Mouse (Mus musculus) kidney, embryonic 16.5 days (tissue): ENCODE data around the gene Top1. TPM values are rescaled to one million over a fixed set of nuclear protein-coding genes. Genes with fewer than 3 reads are reported as not detected.

Source experiments
- ATAC-seq: fragments of 200-750 bp; cut with Nextera tagmentation; 2 replicates; pipeline ENCODE4 v1.8.0; 2017; ENCODE audit warnings: moderate TSS enrichment; ENCODE audit not compliant: low FRiP score, low TSS enrichment
- H3K27ac ChIP-seq: fragments of 300-500 bp; sonication (generic); 2 replicates; pipeline ENCODE4 v1.5.1; 2014; ENCODE audit warnings: low read length
- H3K27me3 ChIP-seq: fragments of 300-500 bp; sonication (generic); 2 replicates; pipeline ENCODE4 v1.6.1; 2014; ENCODE audit warnings: low read length, control low read depth, mixed read lengths; ENCODE audit not compliant: insufficient read depth
- H3K36me3 ChIP-seq: fragments of 300-500 bp; sonication (generic); 2 replicates; pipeline ENCODE4 v1.6.1; 2014; ENCODE audit warnings: low read length, control low read depth, mixed read lengths; ENCODE audit not compliant: insufficient read depth
- H3K4me1 ChIP-seq: fragments of 300-500 bp; sonication (generic); 2 replicates; pipeline ENCODE4 v1.6.1; 2014; ENCODE audit warnings: low read length, control low read depth, mixed read lengths; ENCODE audit not compliant: insufficient read depth
- H3K4me2 ChIP-seq: fragments of 300-500 bp; sonication (generic); replicated peaks from 2 replicates; pipeline ENCODE4 v1.6.1; 2014; ENCODE audit warnings: low read depth, low read length
- H3K4me3 ChIP-seq: fragments of 300-500 bp; sonication (generic); 2 replicates; pipeline ENCODE4 v1.5.1; 2014; ENCODE audit warnings: mild to moderate bottlenecking, low read length
- H3K9ac ChIP-seq: fragments of 300-500 bp; sonication (generic); replicated peaks from 2 replicates; pipeline ENCODE4 v1.6.1; 2014; ENCODE audit warnings: low read length
- H3K9me3 ChIP-seq: fragments of 300-500 bp; sonication (generic); 2 replicates; pipeline ENCODE4 v1.6.1; 2016; ENCODE audit warnings: low read length, control low read depth
- WGBS: fragments of 180-500 bp; shearing (Covaris S2); extraction: QIAGEN DNeasy Blood & Tissue Kit; methylation state at CpG from one replicate; pipeline ENCODE4 v1.1.7; 2014; 5-methylcytosine and 5-hydroxymethylcytosine counted together
- polyA plus RNA-seq: library from polyadenylated mRNA; unstranded; fragments of >200 nt; fragmentation: Nextera tagmentation; extraction: Ambion mirVana; gene quantifications from 2 replicates; pipeline ENCODE4 v1.2.1, GENCODE M21; 2015

The Top1 gene
- polyA plus RNA-seq, 1 experiment from 2014 or later, result 67.7 TPM

DNA sequence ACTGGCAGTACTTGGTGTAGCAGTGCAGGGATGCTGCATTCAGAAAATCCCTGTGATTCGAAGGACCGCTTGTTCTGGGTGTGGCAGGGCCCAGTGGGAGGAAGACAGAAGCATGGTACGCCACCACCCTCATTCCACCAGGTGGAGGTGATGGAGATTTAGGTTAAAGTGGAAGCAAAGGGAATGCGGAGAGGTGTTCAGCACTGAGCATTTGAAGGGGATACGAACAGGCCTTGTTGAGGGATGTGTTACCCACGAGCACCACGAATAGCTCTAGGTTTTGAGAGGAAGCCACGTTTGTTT is 16.2 kb upstream of the Top1 start:
- no peak overlapping the region for H3K9ac ChIP-seq
- H3K4me1 ChIP-seq, result no peaks in the 10 kb centered on the region
- WGBS, result 93% methylated on average over 8 of the region's 8 CpGs
- H3K27me3 ChIP-seq, result no peaks in the 10 kb centered on the region
- ATAC-seq, result no peak
- H3K27ac ChIP-seq, result no peak overlapping the region
- H3K4me3 ChIP-seq, result no peak overlapping the region
- H3K36me3 ChIP-seq, result no peaks in the 10 kb centered on the region
- H3K9me3 ChIP-seq, result peaks cover 5% of the 10 kb centered on the region; the same call in 1 of the 2 replicates
- H3K4me2 ChIP-seq, result no peak overlapping the region

DNA sequence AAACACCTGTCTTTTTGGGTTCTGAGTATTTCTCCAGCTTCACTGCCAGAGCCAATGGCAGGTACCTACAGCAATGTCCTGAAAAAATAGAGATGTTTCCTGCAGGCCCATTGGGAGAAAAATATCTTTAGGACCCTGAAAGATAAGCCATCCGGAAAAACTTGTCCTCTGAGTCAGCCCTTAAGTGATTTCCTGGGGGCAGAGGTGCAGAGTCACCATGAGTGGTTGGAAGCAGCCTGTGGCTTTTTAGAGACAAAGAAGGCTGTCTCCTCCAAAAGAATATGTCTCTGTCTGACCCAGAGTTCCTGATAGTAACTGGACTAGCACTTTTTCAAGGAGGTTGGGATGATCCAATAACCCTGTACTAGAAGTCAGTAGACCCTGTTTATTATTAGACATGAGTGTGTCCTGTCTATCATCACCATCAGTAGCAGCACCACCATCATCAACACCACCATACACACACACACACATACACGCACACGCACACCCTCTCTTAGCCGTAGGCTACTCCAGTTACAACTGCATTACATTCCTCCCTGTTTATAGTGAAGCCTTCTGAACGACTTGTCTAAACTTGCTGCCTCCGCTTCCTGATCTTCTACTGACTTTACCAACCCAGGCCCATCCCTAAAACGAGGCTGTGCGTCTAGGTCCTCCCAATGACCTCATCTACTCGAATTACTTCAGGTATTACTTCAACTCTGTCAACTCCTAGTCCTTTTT is 14.7 kb upstream of the Top1 start:
- H3K27me3 ChIP-seq, result no peaks in the 10 kb centered on the region
- H3K4me3 ChIP-seq, result no peak overlapping the region
- H3K36me3 ChIP-seq, result no peaks in the 10 kb centered on the region
- no peak overlapping the region for H3K9ac ChIP-seq
- H3K4me2 ChIP-seq, result no peak overlapping the region
- no peak for ATAC-seq
- no peak overlapping the region for H3K27ac ChIP-seq
- WGBS, result 73% methylated on average over 9 of the region's 9 CpGs
- peaks cover 5% of the 10 kb centered on the region; the same call in 1 of the 2 replicates for H3K9me3 ChIP-seq
- no peaks in the 10 kb centered on the region for H3K4me1 ChIP-seq

DNA sequence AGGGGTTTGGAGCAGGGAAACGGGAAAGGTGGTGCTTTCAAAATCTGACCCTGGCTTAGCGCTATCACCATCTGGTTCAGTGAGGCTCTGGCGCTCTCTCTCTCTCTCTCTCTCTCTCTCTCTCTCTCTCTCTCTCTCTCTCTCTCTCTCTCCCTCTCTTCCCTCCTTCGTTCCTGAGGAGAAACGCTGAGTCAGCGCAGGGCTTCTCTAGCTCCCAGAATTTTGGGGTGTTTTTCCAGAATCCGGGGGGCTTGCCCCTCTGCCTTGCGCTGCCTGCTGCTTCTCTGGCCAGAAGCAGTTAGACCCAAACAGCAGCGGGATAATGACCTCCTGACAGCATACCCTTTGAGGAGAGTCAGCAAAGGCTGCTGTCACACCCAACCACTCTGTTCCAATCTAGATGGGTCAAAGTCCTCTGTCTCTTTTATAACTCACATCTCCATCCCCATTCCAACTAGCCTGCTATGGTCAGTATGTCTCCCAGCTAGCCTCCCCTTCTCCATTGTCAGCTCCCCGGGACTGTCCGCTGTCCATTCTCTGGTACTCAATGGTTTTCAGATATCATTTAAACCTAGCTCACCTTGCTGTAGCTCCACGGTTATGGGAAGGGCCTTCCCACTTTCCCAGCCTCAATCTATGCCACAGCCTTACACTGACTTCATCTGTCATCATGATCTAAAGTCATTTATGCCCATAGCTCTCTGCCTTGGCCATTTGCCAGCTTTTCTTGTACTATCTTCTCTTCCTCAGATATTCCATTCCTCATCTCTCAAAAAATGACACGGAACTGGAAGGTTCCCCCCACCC is 5.6 kb upstream of the Top1 start:
- no peak overlapping the region for H3K4me3 ChIP-seq
- H3K36me3 ChIP-seq, result no peaks in the 10 kb centered on the region
- no peak overlapping the region for H3K27ac ChIP-seq
- no peak overlapping the region for H3K9ac ChIP-seq
- WGBS, result 86% methylated on average over 13 of the region's 13 CpGs
- H3K4me1 ChIP-seq, result no peaks in the 10 kb centered on the region
- H3K27me3 ChIP-seq, result no peaks in the 10 kb centered on the region
- no peaks in the 10 kb centered on the region for H3K9me3 ChIP-seq
- H3K4me2 ChIP-seq, result no peak overlapping the region
- ATAC-seq, result no peak

DNA sequence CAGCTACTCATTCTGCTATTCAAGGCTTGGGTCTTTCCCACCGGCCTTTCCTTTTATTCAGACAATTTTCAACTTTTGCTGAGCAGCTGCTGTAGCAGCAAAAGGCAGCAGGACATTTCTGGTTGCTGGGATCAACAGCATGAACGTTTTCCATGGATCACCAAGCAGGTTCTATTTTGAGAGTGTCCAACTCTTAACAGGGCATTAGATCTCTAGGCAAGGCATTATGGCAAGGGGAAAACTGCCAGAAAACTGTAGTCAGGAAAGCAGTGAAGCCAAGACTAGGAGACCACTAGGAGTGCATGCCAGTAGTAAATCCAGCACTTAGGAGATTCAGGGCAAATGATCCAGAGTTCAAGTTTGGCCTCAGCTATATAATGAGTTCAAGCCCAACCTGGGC is 4.5 kb upstream of the Top1 start:
- H3K27me3 ChIP-seq, result no peaks in the 10 kb centered on the region

GRCm38 (mm10) chr2:160646144-160646844 is 606 bp downstream of the Top1 start:
- Histone ChIP-seq H3K27me3 (no peaks in the 10 kb centered on the region), H3K36me3 (0 out of 2 replicates have a peak, but pooled peaks cover 4% of the 10 kb centered on the region), H3K4me3 (peak overlapping the region; percentile 93), H3K9ac (peak overlapping the region; percentile 98), H3K27ac (peak overlapping the region; percentile 95), H3K4me1 (peaks cover 24% of the 10 kb centered on the region), H3K4me2 (peak overlapping the region; percentile 78), H3K9me3 (no peaks in the 10 kb centered on the region)
- ATAC-seq, result peak; percentile 53
- under 1% methylated on average over 64 of the region's 76 CpGs for WGBS

More for the DNA sequence above, 4.5 kb upstream of the Top1 start:
- H3K4me1 ChIP-seq, result no peaks in the 10 kb centered on the region
- WGBS, result 61% methylated on average over 2 of the region's 2 CpGs
- no peak overlapping the region for H3K27ac ChIP-seq
- no peak overlapping the region for H3K9ac ChIP-seq
- H3K4me3 ChIP-seq, result no peak overlapping the region
- ATAC-seq, result no peak
- no peaks in the 10 kb centered on the region for H3K36me3 ChIP-seq
- H3K9me3 ChIP-seq, result no peaks in the 10 kb centered on the region
- no peak overlapping the region for H3K4me2 ChIP-seq

- WGBS, result 0% methylated on average over 16 of the region's 17 CpGs
- Histone ChIP-seq H3K36me3 (0 out of 2 replicates have a peak, but pooled peaks cover 4% of the 10 kb centered on the region), H3K27ac (peak overlapping the region; percentile 95), H3K9me3 (no peaks in the 10 kb centered on the region), H3K4me3 (peak overlapping the region; percentile 93), H3K4me2 (peak overlapping the region; percentile 78), H3K9ac (peak overlapping the region; percentile 98), H3K27me3 (no peaks in the 10 kb centered on the region), H3K4me1 (peaks cover 24% of the 10 kb centered on the region)
- no peak for ATAC-seq
These were observed 1.1 kb downstream of the Top1 start for GRCm38 (mm10) chr2:160646845-160647178.

DNA sequence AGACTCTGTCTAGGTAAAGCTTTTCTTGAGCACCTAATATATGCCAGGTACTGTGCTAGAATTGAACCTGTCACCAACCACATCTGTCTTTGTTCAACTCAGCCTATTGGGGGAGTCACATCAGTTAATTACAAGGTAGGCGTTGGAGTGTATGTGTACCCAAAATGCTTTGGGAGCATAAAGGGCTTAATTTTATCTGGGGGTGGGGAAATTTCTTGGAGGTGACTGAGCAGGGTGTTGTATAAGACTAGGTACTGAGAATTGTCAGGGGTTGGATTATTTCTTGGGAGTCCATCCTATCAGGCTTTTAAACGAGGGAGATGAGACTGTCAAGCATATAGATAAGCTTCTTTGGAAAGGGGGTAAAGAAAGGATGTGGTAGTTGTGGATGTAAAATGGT is 2.4 kb downstream of the Top1 start:
- Histone ChIP-seq H3K9ac (peak overlapping the region; percentile 64; the same call in 1 of the 2 replicates), H3K9me3 (no peaks in the 10 kb centered on the region), H3K27me3 (no peaks in the 10 kb centered on the region), H3K36me3 (0 out of 2 replicates have a peak, but pooled peaks cover 6% of the 10 kb centered on the region), H3K4me3 (peak overlapping the region; percentile 93), H3K4me2 (peak overlapping the region; percentile 78), H3K27ac (0 out of 2 replicates have a peak overlapping the region, but pooled peaks have one; percentile 43), H3K4me1 (peaks cover 24% of the 10 kb centered on the region)
- no peak for ATAC-seq
- WGBS, result 30% methylated on average over 2 of the region's 2 CpGs

DNA sequence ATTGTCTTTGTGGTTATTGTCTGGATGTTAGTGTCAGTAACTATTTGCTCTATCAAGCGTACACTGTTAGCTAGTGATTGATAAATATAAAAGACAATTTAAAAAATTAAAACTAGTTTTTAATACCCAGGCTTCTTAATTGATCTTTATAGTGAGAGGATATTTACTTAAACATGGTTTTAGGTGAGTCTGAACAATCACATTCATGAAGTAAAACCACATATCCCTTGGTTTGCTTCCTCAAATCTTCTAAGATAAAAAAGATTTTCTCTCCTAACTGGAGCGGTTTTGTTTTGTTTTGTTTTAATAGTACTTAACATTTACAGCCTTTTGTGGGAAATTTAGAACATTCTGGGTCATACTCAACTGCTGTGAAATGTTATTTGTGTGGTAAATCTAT is 3.4 kb downstream of the Top1 start:
- peak overlapping the region; percentile 31 for H3K4me3 ChIP-seq
- no peak for ATAC-seq
- H3K27ac ChIP-seq, result no peak overlapping the region
- peaks cover 24% of the 10 kb centered on the region for H3K4me1 ChIP-seq
- H3K9me3 ChIP-seq, result no peaks in the 10 kb centered on the region
- H3K27me3 ChIP-seq, result no peaks in the 10 kb centered on the region
- H3K4me2 ChIP-seq, result peak overlapping the region; percentile 57
- 67% methylated on average over 2 of the region's 2 CpGs for WGBS
- 0 out of 2 replicates have a peak, but pooled peaks cover 6% of the 10 kb centered on the region for H3K36me3 ChIP-seq
- no peak overlapping the region for H3K9ac ChIP-seq

DNA sequence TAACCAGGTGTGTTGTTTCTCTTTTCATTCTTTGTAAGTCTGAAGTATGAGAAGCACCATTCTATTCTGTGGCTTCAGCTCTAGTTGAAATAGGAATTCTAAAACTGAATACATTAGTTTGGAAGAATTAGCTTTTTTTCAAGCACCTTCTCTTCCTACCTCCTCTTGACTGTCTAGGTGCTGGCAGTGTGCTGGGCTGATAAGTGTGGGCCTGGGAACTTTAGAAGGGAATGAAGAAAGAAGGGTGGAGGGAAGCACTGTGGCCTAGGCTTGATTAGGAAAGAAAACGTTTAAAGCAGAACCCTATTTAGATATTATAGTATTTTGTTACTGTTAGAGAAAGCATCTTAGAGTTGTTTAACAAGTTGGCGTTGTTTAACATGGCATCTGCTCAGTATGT is 5.5 kb downstream of the Top1 start:
- 74% methylated on average over 2 of the region's 2 CpGs for WGBS
- no peaks in the 10 kb centered on the region for H3K27me3 ChIP-seq
- no peak for ATAC-seq
- peaks cover 14% of the 10 kb centered on the region; the same call in 1 of the 2 replicates for H3K36me3 ChIP-seq
- H3K4me3 ChIP-seq, result no peak overlapping the region
- H3K4me2 ChIP-seq, result no peak overlapping the region
- H3K27ac ChIP-seq, result no peak overlapping the region
- no peak overlapping the region for H3K9ac ChIP-seq
- no peaks in the 10 kb centered on the region for H3K9me3 ChIP-seq
- peaks cover 24% of the 10 kb centered on the region for H3K4me1 ChIP-seq
